Mouse (Mus musculus) bone marrow macrophage, adult 2 months (primary cell): ENCODE measurements around the gene Adh7. TPM values are rescaled to one million over a fixed set of nuclear protein-coding genes. Genes with fewer than 3 reads are reported as not detected.

Experiments
- H3K27ac ChIP-seq: 2 replicates; pipeline ENCODE4 v1.5.1; 2012; ENCODE audit warnings: low read depth, low read length; ENCODE audit not compliant: insufficient read depth
- H3K4me1 ChIP-seq: 2 replicates; pipeline ENCODE4 v1.6.1; 2012; ENCODE audit warnings: low read length; ENCODE audit not compliant: control insufficient read depth, insufficient read depth
- H3K4me3 ChIP-seq: 2 replicates; pipeline ENCODE4 v1.5.1; 2012; ENCODE audit warnings: mild to moderate bottlenecking, low read length, moderate library complexity; ENCODE audit not compliant: insufficient read depth
- CTCF ChIP-seq: IDR thresholded peaks from 2 replicates; pipeline ENCODE4 v1.5.1; 2012; ENCODE audit warnings: low read depth, mild to moderate bottlenecking, low read length, moderate library complexity
- POLR2A ChIP-seq: IDR thresholded peaks from 2 replicates; pipeline ENCODE4 v1.6.1; 2012; ENCODE audit warnings: mild to moderate bottlenecking, low read depth, low read length, borderline replicate concordance
- polyA plus RNA-seq: library from polyadenylated mRNA; stranded (reverse); fragments of >200 nt; gene quantifications from 2 replicates; pipeline ENCODE4 v1.2.4, GENCODE M21; 2012; ENCODE audit not compliant: missing spikeins, insufficient read depth, insufficient read length

The Adh7 gene
- not detected in 2 replicates for polyA plus RNA-seq

DNA sequence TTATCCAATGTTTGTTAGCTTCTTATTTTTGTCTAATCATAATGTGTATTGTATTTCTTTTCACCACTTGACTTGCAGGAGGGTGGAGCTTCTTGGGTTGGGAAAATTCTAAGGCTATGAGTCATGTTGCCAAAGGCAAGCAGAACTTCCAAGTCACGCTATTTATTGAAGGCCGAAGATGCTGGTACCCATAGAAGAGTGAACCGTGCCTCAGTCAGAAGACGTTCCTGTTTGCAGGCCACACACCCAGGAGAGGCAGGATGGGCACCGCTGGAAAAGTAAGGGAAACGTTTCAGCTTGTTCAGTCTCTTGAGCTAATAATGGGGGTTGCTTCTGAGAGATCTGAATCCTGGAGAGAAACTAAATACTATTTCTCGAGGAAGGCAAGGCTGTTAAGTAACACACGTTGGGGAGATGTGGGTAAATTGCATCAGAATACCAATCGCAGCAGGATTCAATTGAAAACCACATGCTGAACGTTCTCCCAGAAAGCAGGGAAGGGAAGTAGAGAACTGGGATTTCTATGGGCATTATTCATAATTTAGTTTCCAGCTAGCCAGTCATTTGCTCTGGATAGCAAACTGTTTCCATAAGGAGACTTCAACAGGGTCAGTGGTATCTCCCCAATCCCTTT lies at the start of gene Adh7:
Adh7 (plus strand) TSS at position 130 of the 634 bp plus-strand sequence.
- Histone ChIP-seq H3K27ac (no peak within 1 kb of the TSS), H3K4me1 (no peaks in the 10 kb centered on the region), H3K4me3 (no peak within 1 kb of the TSS)
- TF ChIP-seq POLR2A = no peak
- TF ChIP-seq CTCF = no peak

DNA sequence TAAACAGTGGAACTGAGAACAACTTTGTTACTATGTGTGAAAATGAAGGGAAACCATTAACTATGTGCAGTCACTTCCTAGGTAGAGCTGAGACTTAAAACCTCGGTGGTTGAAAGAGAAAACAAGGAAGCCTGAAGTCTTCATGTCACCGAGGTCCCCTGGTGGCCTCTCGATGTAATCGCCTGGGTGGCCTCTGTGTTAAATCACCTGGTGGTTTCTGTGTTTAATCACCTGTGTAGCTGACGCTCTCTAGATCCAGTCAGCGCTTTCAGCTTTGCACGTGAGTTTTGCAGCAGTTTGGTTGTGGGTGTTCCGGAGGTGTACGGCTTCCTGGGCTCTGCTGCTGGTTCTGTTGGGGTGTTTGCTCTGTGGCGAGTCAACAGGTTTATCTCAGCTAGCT lies 44.3 kb upstream of the Adh7 start:
- H3K4me1 ChIP-seq = no peaks in the 10 kb centered on the region
- H3K27ac ChIP-seq = no peak overlapping the region
- no peak for TF ChIP-seq POLR2A
- no peak for TF ChIP-seq CTCF
- no peak overlapping the region for H3K4me3 ChIP-seq

GRCm38 (mm10) chr3:138175551-138175950 lies 42.0 kb upstream of the Adh7 start:
- Histone ChIP-seq H3K4me3 (no peak overlapping the region), H3K27ac (no peak overlapping the region), H3K4me1 (no peaks in the 10 kb centered on the region)
- TF ChIP-seq POLR2A = no peak
- TF ChIP-seq CTCF = no peak

DNA sequence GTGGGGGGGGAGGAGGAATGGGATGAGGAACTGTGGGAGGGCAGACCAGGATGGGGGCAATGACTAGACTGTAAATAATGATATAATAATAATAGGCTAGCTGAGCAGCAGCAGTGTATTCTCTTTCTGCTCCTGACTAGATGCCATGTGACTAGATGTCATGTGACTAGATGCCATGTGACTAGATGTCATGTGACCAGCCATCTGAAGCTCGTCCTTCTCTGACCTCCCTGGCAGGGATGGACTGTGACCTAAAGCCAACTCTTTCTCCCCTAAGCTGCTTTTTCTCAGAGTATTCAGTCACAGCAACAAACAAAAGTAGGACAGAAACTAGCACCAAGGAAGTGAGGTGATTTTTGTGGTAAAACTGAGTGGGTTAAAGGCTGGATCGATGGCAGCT lies 35.5 kb upstream of the Adh7 start:
- Histone ChIP-seq H3K4me1 (peaks cover 5% of the 10 kb centered on the region), H3K27ac (no peak overlapping the region), H3K4me3 (no peak overlapping the region)
- TF ChIP-seq POLR2A (no peak), CTCF (no peak)

GRCm38 (mm10) chr3:138183371-138183770 lies 34.2 kb upstream of the Adh7 start:
- TF ChIP-seq POLR2A (no peak), CTCF (no peak)
- Histone ChIP-seq H3K4me3 (no peak overlapping the region), H3K4me1 (peaks cover 5% of the 10 kb centered on the region), H3K27ac (no peak overlapping the region)

DNA sequence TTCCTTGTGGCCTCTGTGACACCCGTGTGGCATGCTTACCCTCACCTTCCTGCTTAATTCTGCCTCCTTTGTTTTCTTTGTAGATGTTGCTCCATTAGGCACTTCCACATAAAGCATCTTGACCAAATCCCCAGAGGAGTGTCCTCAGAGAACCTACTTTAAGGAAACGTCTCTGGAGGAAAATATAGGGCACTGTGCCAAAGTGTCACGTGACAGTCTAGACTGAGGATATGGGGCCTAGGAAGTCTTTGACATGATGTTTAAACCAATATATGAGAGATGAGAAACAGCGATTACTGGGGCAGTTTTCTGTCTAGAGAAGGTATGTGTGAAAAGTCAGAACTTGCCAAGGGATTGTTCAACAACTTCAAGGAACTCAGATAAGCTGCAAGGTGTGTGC lies 32.3 kb upstream of the Adh7 start:
- H3K4me3 ChIP-seq = no peak overlapping the region
- peaks cover 5% of the 10 kb centered on the region for H3K4me1 ChIP-seq
- TF ChIP-seq POLR2A (no peak), CTCF (no peak)
- H3K27ac ChIP-seq = no peak overlapping the region

DNA sequence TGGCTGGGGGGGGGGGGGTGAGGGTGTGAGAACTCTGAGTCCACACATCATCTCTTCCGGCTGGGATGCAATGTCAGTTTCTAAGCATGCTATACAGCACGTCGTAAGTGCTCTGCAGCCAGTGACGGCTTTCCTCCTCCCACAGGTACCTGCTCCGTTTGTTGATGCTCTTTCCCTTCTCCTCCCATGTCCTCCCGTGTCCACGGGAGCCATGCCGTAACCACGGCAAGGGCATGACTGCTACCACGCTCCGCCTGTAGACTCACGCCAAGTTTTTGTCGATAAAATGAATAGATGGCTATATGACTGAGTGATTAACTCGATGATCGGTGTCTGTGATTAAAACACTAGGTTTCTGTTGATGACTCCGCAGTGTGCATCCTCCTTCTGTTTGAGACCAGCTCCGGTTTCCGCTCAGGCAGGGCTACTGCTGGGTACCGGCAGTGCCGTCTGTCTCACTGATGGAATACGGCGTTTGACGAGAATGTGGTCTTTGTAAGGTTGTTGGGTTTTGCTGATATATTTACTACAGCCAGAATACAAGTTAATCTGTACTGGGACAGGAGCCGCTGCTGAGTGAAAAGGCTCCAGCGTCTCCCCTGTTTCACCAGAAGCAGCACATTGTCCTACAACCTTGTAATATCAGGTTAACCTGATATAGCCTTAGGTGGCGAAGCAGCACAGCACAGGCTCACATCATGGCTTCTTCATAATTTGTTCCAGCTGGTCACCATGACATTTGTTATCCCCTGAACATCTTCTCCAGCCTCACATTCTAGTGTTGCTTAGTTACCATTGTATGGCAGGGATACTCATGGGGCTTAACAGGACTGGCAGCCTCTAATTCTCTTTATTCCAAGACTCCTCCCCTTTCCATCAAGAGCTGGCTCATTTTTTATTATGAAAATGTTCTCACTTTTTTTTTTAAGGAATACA lies 31.3 kb upstream of the Adh7 start:
- Histone ChIP-seq H3K27ac (no peak overlapping the region), H3K4me3 (no peak overlapping the region), H3K4me1 (peaks cover 5% of the 10 kb centered on the region)
- no peak for TF ChIP-seq POLR2A
- TF ChIP-seq CTCF = no peak

DNA sequence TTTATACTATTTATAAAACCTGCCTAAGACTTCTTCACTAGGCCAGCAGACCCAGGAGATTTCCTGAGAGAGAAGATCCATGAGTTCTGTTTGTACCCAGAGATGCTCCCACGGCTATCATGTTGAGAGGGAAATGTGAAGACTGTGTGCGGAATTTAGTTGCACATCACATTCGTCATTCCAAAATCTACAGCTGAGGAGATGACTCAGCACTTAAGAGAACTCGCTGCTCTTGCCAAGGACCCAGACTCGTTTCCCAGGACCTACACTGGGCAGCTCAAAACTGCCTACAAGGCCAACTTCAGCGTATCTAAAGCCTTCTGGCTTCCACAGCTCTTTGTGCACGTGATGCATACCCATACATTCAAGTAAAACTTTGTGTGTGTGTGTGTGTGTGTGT lies 25.3 kb upstream of the Adh7 start:
- no peaks in the 10 kb centered on the region for H3K4me1 ChIP-seq
- no peak overlapping the region for H3K27ac ChIP-seq
- H3K4me3 ChIP-seq = no peak overlapping the region
- TF ChIP-seq POLR2A (no peak), CTCF (no peak)

GRCm38 (mm10) chr3:138193683-138194302 lies 23.8 kb upstream of the Adh7 start, which contains the start of gene 4930579F01Rik:
Gene 4930579F01Rik (minus strand): TSS chr3:138193825.
- TF ChIP-seq CTCF (no peak), POLR2A (no peak)
- no peak within 1 kb of the TSS for H3K4me3 ChIP-seq
- no peak within 1 kb of the TSS for H3K27ac ChIP-seq
- H3K4me1 ChIP-seq = no peaks in the 10 kb centered on the region
